Mouse (Mus musculus): ENCODE data around the gene Gm8797. TPM values are rescaled to one million over a fixed set of nuclear protein-coding genes. Genes with fewer than 3 reads are reported as not detected.
"Not testable (repeated sequence)": the region's sequence is repeated elsewhere in the genome, so short reads cannot be mapped to it uniquely, and the experiment has no call there.

Gene Gm8797
- total RNA-seq (2021), result 4.1 and 4.6 TPM in 2 replicates
- long read RNA-seq, experiment 1, transcript Gm8797-201 (1 exons, 490 nt), result major isoform, 7 of 7 reads
- long read RNA-seq, experiment 1, partial matches to known transcripts, result 0 of 7 reads
- long read RNA-seq, experiment 1, other reads (novel, unspliced or antisense), result 0 of 7 reads
- long read RNA-seq, experiment 2, transcript Gm8797-201 (1 exons, 490 nt), result major isoform, 5 of 5 reads
- long read RNA-seq, experiment 2, partial matches to known transcripts, result 0 of 5 reads
- long read RNA-seq, experiment 2, other reads (novel, unspliced or antisense), result 0 of 5 reads

DNA sequence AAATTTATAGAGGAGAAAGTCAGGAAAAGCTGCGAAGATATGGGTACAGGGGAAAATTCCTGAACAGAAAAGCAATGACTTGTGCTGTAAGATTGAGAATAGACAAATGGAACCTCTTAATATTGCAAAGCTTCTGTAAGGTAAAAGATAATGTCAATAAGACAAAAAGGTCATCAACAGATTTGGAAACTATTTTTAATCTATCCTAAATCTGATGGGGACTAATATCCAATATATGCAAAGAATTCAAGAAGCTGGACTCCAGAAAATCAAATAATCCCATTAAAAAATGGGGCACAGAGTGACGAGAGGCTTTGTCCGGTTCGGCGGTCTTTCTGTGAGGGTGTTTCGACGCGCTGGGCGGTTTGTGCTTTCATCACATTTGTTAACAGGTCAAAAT lies at the start of gene Gm8797:
Gm8797 (plus strand) TSS at position 301 of the 400 bp plus-strand sequence.
- DNase-seq, result not testable (repeated sequence)

DNA sequence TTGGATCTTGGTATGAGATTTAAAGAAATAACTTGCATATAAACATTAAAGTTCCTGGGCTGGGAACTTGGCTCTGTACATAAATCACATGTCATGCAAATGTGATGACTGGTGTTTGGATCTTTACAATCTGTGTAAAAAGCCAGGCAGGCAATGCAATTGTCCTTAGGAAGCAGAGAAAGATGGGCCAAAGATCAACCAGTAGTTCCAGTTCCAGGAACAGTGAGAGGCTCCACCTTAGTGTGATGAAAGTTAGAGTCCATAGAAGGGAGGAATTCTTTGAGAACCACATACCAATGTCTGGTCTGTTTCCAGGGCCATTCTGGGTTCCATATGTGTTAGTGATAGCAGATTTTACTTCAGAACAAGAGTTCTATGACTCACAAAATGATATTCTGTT lies 36.1 kb upstream of the Gm8797 start:
- DNase-seq, result no peak

DNA sequence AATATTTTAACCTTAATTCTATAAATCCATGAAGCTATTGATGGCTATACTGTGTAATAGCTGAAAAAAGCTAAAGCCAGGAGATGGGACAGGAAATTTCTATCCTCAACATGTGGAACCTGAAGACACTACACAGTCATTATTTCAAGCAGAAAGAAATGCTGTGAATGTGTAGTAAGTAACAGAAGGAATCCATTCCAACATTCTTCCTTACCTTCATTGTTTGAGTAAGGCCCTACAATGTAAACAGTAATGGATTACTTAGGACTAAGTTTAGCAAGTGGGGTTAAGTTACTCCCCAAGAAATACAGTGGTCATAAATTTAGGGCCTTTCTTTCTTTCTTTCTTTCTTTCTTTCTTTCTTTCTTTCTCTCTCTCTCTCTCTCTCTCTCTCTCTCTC lies 17.7 kb upstream of the Gm8797 start:
- no peak for DNase-seq

DNA sequence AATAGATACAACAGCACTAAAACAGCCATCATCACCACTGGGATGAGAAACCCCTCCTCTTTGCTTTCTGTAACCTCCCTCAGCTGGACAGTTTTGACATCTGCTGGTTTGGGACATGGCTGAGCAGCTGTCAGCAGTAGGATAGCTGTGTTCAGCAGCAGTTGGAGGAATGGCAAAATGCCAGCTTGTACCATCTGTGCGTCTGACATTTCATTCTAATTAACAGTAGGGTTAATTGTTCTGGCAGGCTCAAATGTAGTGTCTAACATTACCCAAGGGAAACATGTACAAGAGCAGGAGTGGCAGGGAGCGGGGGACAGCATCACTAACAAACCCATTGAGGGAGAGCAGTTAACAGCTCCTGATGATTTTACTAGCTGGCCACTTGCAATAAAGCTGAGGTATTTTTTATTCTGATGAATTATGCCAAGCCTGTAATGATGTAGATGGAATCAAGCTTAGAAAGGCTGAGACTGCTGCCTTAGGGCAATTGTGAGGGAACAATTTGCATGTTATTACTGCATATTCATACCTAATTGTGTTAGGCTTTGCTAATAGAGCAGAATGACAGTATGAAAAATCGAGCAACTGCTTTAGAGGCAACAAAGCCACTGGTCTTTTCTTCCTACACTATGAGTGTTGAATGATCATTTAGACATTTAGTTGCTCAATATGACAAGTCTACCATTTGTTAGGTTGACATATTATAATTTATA lies 4.3 kb downstream of the Gm8797 start:
- DNase-seq, result peak; percentile 4

DNA sequence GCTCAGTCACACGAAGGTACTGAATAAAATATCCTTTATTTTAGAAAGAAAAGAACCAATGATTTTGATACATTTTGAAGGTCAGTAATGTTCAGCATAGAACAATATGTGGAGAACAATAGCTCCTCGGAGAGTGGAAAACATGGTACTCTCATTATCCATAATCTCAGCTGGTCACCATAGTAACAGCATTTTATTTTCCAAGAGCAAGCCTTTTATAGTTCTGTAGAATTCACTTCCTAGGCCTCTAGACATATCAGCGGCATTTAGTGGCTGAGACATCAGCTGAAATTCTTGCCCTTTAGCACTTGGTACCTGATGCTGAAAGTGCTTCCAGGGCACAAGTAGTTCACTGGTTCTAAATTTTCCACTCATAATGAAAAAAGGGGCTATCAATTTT lies 15.7 kb downstream of the Gm8797 start:
- no peak for DNase-seq

DNA sequence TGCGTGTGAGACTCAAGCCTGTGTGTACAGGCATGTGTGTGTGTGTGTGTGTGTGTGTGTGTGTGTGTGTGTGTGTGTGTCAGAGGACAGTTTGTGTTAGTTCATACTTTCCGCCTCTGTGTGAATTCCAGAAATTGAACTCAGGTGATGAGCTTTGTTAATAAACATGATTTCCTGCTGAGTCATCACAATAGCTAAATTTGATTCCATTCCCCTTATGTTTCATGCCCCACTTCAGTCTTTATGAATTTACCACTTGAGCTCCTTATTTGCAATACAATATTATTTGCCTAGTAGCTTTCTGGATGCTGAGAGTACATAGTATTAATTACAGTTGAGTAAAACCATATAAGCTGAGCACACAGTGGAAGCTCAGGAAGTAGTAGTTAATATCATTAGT lies 26.3 kb downstream of the Gm8797 start:
- DNase-seq, result no peak
